Mouse (Mus musculus) heart, embryonic 11.5 days (tissue): ENCODE measurements at regions not wholly inside any gene's neighbourhood (a gene's known extent, or its start where the extent isn't known, plus 50 kb on each side); places are given as distances from the start of the nearest gene placed in this dataset.

Experiments used
- ATAC-seq: fragments of 200-750 bp; cut with Nextera tagmentation; replicated peaks from 2 replicates; pipeline ENCODE4 v1.8.0; 2017; ENCODE audit warnings: moderate library complexity; ENCODE audit not compliant: insufficient number of reproducible peaks, low FRiP score, low TSS enrichment
- H3K27ac ChIP-seq: fragments of 300-500 bp; sonication (generic); 2 replicates; pipeline ENCODE4 v1.5.1; 2014; ENCODE audit warnings: mild to moderate bottlenecking, low read depth, low read length
- H3K27me3 ChIP-seq: fragments of 300-500 bp; sonication (generic); 2 replicates; pipeline ENCODE4 v1.6.1; 2014; ENCODE audit warnings: mild to moderate bottlenecking, low read length, mixed read lengths; ENCODE audit not compliant: control insufficient read depth, insufficient read depth
- H3K36me3 ChIP-seq: fragments of 300-500 bp; sonication (generic); 2 replicates; pipeline ENCODE4 v1.6.1; 2014; ENCODE audit warnings: mild to moderate bottlenecking, low read length, moderate library complexity, mixed read lengths; ENCODE audit not compliant: control insufficient read depth, insufficient read depth
- H3K4me1 ChIP-seq: fragments of 300-500 bp; sonication (generic); 2 replicates; pipeline ENCODE4 v1.6.1; 2014; ENCODE audit warnings: low read length; ENCODE audit not compliant: control insufficient read depth, insufficient read depth
- H3K4me2 ChIP-seq: fragments of 300-500 bp; sonication (generic); 2 replicates; pipeline ENCODE4 v1.6.1; 2014; ENCODE audit warnings: mild to moderate bottlenecking, moderate library complexity
- H3K4me3 ChIP-seq: fragments of 300-500 bp; sonication (generic); 2 replicates; pipeline ENCODE4 v1.5.1; 2014; ENCODE audit warnings: low read depth, low read length
- H3K9ac ChIP-seq: fragments of 300-500 bp; sonication (generic); 2 replicates; pipeline ENCODE4 v1.6.1; 2014; ENCODE audit warnings: mild to moderate bottlenecking, low read depth, low read length, moderate library complexity
- H3K9me3 ChIP-seq: fragments of 300-500 bp; sonication (generic); replicated peaks from 2 replicates; pipeline ENCODE4 v1.6.1; 2016; ENCODE audit warnings: low read length; ENCODE audit not compliant: control insufficient read depth
- WGBS: fragments of 180-500 bp; shearing (Covaris S2); extraction: QIAGEN DNeasy Blood & Tissue Kit; methylation state at CpG from one replicate; pipeline ENCODE4 v1.1.7; 2014; ENCODE audit not compliant: insufficient replicate concordance; 5-methylcytosine and 5-hydroxymethylcytosine counted together

DNA sequence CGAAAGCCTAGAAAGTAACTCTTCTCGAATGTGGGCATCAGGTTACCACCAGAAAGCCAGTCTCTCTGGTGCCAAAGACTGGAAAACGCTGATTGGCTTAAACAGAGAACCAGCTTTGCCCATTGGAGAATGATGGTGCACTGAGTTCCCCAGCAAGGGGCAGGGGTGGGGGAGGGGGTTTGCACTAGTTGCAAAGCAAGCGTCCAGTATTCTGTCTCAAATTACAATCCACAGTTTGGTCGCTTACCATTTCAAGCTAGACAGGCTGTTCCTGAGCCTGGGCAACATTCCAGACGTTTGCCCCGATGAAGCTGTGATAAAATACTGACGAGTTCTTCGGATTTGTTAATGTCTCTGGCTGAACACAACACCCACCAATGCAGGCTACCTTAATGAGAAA lies 69.0 kb upstream of the Dap start:
- Histone ChIP-seq H3K27ac (no peak overlapping the region), H3K27me3 (no peaks in the 10 kb centered on the region), H3K4me2 (no peak overlapping the region), H3K9ac (no peak overlapping the region), H3K4me3 (no peak overlapping the region), H3K36me3 (no peaks in the 10 kb centered on the region), H3K4me1 (no peaks in the 10 kb centered on the region), H3K9me3 (no peaks in the 10 kb centered on the region)
- 47% methylated on average over 9 of the region's 9 CpGs for WGBS
- no peak for ATAC-seq

DNA sequence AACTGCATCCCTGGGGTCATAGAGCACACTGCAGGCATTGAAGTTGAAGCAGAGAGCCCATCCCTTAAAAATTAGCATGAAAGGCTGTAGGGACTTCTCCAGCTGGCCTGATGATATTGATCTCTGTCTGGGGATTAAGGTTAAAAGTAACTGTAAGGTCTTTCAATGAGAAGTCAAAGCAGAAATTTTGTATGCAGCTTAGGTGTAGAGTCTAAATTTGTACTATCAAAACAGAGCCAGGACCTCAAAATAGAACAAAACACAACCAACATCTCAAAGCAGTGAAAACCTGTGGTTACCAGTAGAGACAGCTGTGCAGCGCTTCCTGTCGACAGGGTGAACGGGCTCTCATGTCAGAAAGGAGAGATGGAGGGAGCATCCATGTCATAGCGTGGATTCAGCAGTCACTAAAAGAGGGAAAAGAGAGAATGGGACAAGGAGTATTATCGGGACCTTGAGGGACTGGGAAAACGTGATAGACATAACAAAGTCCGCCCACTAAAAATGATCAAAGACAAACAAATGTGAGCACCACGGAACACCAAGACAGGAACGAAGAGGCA lies 57.5 kb upstream of the Dap start:
- WGBS: 68% methylated on average over 9 of the region's 9 CpGs
- no peak for ATAC-seq
- no peaks in the 10 kb centered on the region for H3K4me1 ChIP-seq
- no peak overlapping the region for H3K27ac ChIP-seq
- no peaks in the 10 kb centered on the region for H3K36me3 ChIP-seq
- no peak overlapping the region for H3K4me3 ChIP-seq
- no peaks in the 10 kb centered on the region for H3K27me3 ChIP-seq
- H3K9me3 ChIP-seq: no peaks in the 10 kb centered on the region
- H3K4me2 ChIP-seq: no peak overlapping the region
- H3K9ac ChIP-seq: no peak overlapping the region

GRCm38 (mm10) chr15:31167506-31167905 lies 56.6 kb upstream of the Dap start:
- H3K4me2 ChIP-seq: no peak overlapping the region
- no peak for ATAC-seq
- H3K27me3 ChIP-seq: no peaks in the 10 kb centered on the region
- no peaks in the 10 kb centered on the region for H3K9me3 ChIP-seq
- H3K27ac ChIP-seq: no peak overlapping the region
- 83% methylated on average over 5 of the region's 5 CpGs for WGBS
- H3K4me1 ChIP-seq: no peaks in the 10 kb centered on the region
- H3K9ac ChIP-seq: no peak overlapping the region
- no peaks in the 10 kb centered on the region for H3K36me3 ChIP-seq
- H3K4me3 ChIP-seq: no peak overlapping the region

DNA sequence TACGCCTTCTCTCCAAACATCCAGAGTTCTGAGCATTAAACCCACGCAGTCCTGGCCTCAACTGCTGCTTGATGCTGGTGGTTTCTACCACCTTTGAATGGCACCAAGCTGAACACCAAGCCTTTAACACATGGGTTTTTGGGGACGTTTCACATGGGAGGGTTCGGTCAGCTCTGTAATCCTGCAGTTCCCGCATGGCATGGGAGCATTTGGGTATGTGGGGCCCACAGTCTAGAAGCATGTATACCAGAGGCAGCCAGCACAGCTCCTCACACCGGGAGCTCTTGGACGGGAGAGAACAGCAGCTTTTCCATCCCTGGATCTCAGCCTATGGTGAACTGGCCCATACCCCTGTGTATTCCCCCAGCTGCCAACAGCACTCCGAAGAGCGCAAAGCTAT lies 55.9 kb upstream of the Dap start:
- Histone ChIP-seq H3K4me2 (no peak overlapping the region), H3K4me3 (no peak overlapping the region), H3K9ac (no peak overlapping the region), H3K27ac (no peak overlapping the region), H3K9me3 (no peaks in the 10 kb centered on the region), H3K36me3 (no peaks in the 10 kb centered on the region), H3K4me1 (no peaks in the 10 kb centered on the region), H3K27me3 (no peaks in the 10 kb centered on the region)
- 87% methylated on average over 9 of the region's 9 CpGs for WGBS
- no peak for ATAC-seq

DNA sequence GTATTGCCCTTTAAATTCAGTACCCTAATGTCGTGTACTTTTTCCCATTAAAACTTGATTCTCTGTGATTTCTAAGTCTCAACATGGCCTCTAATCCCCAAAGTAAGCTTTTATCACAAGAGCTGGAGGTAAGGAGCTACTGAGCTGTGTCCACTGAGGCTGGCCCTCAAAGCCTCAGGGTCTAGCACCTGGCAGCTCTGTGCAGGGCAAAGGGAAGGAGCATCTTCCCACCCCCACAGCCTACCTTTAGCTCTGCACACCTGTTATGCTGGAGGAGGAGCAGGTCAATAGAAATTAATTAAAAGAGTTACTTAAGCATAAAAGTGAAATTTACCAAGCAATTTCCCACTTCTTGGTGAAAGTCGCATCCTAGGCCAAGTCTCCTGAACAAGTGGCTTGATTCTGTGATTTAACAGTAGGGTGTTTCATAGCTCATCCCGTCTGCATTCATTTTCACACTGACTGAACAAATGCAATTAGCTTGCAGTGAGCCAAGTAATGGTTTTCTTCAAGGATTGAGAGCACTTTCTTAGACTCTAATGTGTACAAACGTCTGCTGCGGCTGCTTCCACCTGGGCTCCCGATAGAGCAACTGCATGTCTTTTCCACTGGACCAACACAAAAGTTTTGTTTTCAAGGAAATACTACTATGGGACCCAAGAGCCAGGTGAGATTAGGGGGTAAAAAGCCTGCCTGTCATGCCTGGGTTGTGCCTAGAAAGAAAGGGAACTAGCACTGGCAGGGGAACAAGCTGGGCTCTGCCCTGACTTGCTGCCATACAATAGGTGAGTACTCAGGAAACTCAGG lies 50.6 kb upstream of the Dap start:
- Histone ChIP-seq H3K9me3 (no peaks in the 10 kb centered on the region), H3K4me2 (no peak overlapping the region), H3K27me3 (no peaks in the 10 kb centered on the region), H3K36me3 (no peaks in the 10 kb centered on the region), H3K9ac (no peak overlapping the region), H3K4me3 (no peak overlapping the region), H3K27ac (no peak overlapping the region), H3K4me1 (no peaks in the 10 kb centered on the region)
- no peak for ATAC-seq
- WGBS: 80% methylated on average over 6 of the region's 6 CpGs
